Mouse (Mus musculus): ENCODE measurements around the gene Slc2a8. TPM values are rescaled to one million over a fixed set of nuclear protein-coding genes. Genes with fewer than 3 reads are reported as not detected.

Slc2a8 gene
- total RNA-seq, 1 experiment from 2014 or later: 3.0 TPM

DNA sequence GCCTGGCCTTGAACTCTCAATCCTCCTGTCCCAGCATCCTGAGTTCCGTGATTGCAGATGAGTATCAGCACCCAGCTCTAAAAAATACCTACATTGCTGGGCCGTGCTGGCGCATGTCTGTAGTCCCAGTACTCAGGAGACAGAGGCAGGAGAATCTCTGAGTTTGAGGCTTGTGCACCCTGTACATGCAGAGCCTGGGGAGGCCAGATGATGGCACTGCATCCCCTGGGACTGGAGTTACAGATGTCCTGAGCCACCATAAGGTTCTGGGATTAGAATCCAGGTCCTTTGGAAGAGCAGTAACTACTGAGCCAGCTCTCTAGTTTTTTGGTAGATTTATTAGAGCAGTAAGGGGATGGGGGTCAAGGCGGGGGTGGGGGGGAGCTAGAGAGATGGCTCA lies 41.4 kb downstream of the Slc2a8 start:
- ATAC-seq (replicated peaks; ENCODE audit: low read depth, poor library complexity, severe bottlenecking): no peak

DNA sequence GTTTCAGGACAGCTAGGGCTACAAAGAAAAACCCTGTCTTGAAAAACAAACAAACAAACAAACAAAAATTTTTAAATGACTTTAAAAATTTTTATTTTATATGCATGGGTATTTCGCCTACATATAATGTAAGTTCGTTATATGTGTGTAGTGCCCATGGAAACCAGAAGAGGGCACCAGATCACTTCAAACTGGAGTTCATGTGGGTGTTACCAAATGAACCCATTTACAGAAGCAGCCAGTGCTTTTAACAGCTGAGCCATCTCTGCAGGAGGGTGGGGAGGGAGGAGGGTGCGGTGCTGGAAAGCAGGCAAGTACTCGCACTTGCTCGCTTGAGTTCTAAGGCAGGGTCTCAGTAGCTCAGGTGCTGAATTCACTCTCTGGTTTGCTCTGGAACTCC lies 42.5 kb downstream of the Slc2a8 start:
- ATAC-seq (replicated peaks; ENCODE audit: low read depth, poor library complexity, severe bottlenecking): peak; percentile 78

DNA sequence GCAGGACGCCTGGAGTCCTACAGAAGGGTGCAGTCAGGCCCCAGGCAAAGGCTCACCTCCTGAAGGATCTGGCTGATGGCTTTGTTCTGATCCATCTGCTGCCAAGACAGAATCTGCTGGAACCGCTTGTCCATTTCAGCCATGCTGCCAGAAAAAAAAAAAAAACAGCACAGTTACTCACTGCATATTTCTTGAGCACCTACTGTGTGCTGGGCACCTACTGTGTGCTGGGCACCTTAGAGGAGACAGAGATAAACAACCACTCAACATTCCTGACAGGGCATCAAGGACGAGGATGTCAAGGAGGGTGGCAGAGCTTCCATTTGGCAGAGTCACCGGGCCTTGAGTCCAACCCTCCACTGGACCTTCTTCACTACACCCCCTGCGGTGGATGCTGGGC lies 43.1 kb downstream of the Slc2a8 start:
- no peak for ATAC-seq (replicated peaks; ENCODE audit: low read depth, poor library complexity, severe bottlenecking)

DNA sequence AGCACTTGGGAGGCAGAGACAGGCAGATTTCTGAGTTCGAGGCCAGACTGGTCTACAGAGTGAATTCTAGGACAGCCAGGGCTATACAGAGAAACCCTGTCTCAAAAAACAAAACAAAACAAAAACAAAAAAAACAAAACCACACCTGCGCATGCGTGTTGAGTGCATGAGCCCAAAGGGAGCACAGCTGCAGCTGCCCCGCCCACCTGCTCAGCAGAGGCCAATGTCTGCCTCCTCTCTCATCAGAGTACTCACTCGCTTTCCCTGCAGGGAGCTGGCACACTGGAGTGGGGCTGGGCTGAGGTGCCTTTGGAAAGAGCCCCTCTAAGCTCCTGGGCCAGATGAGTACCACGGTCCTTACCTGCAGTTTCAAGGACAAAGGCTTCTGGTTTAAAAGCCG lies 50.2 kb downstream of the Slc2a8 start:
- ATAC-seq (replicated peaks; ENCODE audit: low read depth, poor library complexity, severe bottlenecking): peak; percentile 57; the same call in 1 of the 2 replicates

DNA sequence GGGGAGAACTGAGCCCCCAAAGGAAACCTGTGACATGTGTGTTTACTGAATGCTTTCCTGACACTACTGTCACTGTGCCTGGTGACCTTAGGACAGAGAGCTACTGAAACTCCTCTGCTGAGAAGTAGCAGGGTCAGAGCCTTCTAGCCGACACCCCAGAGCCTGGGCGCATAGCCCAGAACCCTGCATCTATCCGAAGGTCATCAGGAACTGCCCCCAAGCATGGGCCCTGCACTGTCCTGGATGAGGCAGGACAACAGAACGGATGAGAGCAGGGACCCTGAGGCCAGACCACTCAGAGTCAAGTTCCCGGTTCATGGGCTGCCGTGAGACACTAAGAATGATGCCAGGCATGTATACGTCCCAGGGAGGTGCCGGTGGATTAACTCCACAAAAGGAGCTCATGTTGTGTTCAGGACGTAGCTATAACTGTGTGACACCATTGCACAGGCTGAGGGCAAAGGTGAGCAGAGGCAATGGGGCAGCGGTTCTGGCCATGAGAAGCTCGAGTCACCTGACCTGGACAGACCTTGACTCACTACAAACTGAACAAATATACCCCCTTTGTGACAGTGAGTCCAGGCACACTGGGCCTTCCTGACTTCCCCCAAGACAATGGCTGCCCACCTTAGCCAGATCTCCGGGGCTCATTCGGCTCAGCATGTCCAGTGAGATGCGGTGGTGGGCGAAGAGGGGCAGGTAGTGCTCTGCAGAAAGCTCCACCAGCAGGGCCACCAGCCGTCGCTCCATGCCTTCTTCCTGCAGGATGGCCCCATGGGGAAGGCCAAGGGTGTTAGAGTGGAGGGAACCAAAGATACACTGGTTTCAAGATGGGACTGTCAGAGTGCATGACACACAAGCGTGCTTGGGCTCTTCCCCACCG lies 52.7 kb downstream of the Slc2a8 start:
- no peak for ATAC-seq (replicated peaks; ENCODE audit: low read depth, poor library complexity, severe bottlenecking)

DNA sequence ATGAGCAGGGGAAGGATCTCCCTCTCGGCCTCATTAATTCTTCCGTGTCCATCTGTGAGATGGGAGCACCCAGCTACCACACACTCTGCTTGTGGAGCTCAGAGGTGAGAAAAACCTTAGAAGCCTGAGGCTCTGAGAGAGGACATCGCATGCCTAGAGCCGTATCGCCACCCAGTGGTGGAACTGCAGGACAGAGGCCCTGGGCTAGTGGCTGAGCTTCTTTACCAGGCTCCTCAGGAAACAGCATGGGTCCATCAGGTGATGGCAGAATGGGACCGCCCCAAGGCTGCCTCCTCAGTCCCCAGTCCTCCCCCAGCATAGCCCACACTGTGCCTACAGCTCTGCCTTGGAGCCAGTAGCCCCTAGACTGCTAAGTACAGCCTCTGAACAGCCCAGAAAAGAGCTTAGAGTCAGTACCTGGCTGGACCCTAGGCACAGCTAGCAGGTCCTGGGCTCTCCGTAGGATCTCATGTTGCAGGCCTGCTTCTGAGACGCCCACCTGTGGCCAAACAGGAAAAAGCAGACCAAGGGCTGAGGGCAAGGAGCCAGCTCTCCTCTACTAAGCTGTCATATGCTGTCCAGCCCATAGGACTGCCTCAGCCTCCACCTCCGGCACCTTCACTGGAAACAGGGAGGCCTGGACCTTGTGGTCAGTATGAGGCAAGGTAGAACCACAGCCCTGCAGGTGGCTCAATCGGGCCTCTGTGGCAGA lies 53.5 kb downstream of the Slc2a8 start:
- peak; percentile 87 for ATAC-seq (replicated peaks; ENCODE audit: low read depth, poor library complexity, severe bottlenecking)

DNA sequence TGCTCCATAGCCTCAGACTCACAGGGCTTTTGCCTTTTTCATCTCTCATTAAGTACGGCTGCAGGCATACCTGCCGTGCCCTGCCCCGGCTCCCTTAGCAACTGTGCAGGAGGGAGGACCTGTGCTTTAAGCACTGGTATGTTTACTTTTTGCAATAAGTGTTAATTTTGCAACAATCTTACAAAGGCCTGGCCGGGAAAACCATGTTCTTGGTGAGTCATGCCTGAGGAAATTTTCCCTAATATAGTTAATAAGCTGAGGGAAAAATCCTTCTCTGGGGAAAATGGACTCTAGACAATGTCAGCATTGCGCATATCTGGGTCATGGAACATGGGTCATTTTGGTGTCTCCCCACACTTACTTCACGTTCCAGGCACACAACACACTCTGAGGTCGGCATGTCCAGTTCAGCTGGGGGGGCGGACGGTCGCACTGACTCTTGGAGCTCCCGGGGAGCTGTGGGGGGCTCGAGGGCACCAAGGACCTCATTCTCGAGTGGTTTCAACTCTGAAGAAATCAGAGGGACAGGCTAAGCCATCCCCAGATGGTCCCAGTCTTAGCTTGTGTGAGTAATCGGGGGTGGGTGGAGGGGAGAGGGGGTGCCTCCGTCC lies 54.2 kb downstream of the Slc2a8 start:
- ATAC-seq (replicated peaks; ENCODE audit: low read depth, poor library complexity, severe bottlenecking): no peak

DNA sequence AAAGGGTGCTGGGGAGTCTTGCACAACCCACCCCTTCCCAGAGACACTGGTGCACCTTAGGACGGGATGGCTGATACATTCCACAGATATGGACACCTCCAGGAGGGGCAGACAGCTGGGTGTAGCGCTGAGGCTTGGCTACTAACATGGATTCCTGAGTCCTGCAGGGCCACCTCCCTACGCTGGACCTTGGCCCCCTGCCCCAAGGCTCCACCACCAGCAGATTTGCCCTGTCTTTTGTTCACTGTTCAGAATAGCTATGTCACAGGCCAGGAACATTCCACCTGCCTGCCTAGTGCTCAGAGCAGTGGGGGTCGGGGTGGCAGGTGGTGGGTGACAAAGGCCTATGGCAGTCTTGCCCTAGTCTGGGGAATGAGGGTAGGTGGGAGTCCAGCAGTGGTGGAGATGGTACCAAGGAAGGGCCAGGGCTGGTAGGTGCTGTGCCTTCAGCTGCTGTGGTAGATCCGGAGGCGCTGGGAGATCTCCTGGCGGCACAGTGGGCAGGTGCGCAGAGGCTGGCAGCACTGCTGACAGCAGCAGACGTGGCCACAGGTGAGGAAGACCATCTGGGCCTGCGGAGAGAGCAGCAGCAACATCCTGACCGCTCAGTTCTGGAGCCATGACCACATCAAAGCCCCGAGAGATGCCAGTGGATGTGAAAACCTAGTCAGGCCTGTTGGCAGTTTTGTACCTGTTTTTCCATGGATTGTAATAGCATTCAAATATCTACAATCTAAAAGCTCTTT lies 55.4 kb downstream of the Slc2a8 start:
- ATAC-seq (replicated peaks; ENCODE audit: low read depth, poor library complexity, severe bottlenecking): no peak

DNA sequence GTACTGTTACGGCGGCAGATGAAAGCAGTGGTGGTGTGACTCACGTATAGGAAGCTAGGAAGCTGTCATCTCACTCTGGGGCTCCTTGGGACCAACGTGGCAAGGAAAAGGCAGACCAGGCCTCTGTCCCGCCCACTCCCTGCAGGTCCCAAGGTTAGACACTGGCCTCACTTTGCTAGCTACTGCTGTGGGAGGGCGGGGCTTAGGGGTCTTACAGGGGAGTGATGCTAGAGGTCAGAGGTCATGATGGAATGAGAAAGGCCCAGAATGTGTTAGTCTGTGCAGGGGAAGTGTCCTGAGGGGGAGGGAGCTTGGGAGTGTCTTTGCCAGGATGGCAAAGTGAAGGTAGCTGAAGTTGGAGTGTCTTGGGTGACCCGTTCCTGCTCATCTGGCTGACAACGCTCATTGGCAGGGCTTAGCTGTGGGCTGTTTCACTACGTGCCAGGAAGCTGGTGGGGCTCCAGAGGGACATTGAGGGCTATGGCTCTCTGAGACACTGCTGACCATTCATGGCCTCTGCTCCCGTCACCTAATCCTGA lies 57.5 kb downstream of the Slc2a8 start:
- ATAC-seq (replicated peaks; ENCODE audit: low read depth, poor library complexity, severe bottlenecking): no peak

DNA sequence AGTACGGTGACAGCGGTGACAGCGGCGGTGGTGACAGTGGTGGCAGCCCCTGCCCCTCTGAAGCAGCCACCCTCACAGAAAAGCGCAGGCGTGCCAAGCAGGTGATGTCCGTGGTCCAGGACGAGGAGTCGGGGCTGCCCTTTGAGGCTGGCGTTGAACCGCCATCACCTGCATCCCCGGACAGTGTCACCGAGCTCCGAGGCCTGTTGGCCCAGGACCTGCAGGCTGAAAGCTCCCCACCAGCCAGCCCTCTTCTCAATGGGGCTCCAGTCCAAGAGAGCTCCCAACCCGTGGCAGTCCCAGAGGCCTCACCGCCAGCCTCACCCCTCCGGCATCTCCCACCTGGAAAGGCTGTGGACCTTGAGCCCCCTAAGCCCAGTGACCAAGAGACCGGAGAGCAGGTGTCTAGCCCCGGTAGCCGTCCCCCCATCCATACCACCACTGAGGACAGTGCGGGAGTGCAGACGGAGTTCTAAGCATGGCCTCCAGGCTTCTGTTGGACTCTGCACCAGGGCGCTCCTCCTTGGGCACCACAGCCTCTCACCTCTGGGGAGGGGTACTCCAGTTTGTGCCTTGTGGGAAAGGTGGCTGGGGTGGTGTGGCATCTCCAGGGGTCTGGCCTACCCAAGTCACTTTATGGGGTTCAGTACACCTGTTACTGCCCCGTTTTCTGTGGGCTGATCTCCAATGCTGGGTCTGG lies 58.2 kb downstream of the Slc2a8 start:
- ATAC-seq (replicated peaks; ENCODE audit: low read depth, poor library complexity, severe bottlenecking): no peak

Other genes starting within 250 kb of the Slc2a8 start
- not detected in 2 replicates for gene 6330409D20Rik, start 241.1 kb downstream of the Slc2a8 start, total RNA-seq (2017)
- 19.2 and 19.9 TPM in 2 replicates for gene Tor2a, start 224.8 kb downstream of the Slc2a8 start, total RNA-seq (2017)
- not detected in 2 replicates for gene Ttc16, start 206.4 kb downstream of the Slc2a8 start, total RNA-seq (2017)
- 1.3 and 4.0 TPM in 2 replicates for gene Ptrh1, start 206.3 kb downstream of the Slc2a8 start, total RNA-seq (2017)
- gene Cfap157, start 197.7 kb downstream of the Slc2a8 start, total RNA-seq (2017): not detected in 2 replicates
- gene Stxbp1, start 134.8 kb downstream of the Slc2a8 start, total RNA-seq (2017): 7.4 and 9.1 TPM in 2 replicates
- gene Fam129b, start 106.0 kb downstream of the Slc2a8 start, total RNA-seq (2017): 13.1 TPM in 2 replicates
- gene Rpl12, start 20.5 kb downstream of the Slc2a8 start, total RNA-seq (2017): 2,360 and 2,455 TPM in 2 replicates
- 4.0 and 6.2 TPM in 2 replicates for gene Lrsam1, start 20.5 kb downstream of the Slc2a8 start, total RNA-seq (2017)
- gene Garnl3, start 149.6 kb upstream of the Slc2a8 start, total RNA-seq (2017): 1.1 and 21.5 TPM in 2 replicates
- gene Angptl2, start 234.0 kb upstream of the Slc2a8 start, total RNA-seq (2017): 2.2 and 3.2 TPM in 2 replicates

All from common myeloid progenitor, adult 5-6 weeks (primary cell).